Mouse (Mus musculus) brain, embryonic 14.5 days (tissue): Measurements from ENCODE around the gene Ppp1r37. TPM values are rescaled to one million over a fixed set of nuclear protein-coding genes. Genes with fewer than 3 reads are reported as not detected.

Source experiments
- DNase-seq: peaks from one replicate; pipeline ENCODE4 v3.0.0-alpha.2; 2011; ENCODE audit warnings: low read depth
- CTCF ChIP-seq: fragments of 200-500 bp; IDR thresholded peaks from 2 replicates; pipeline ENCODE4 v1.5.1; 2012; ENCODE audit warnings: inconsistent platforms, mild to moderate bottlenecking, moderate library complexity, borderline replicate concordance; ENCODE audit not compliant: insufficient read depth, insufficient read length; ENCODE audit errors: extremely low read depth
- POLR2A ChIP-seq: fragments of 200-500 bp; IDR thresholded peaks from 2 replicates; pipeline ENCODE4 v1.6.1; 2012; ENCODE audit warnings: mild to moderate bottlenecking, inconsistent platforms, borderline replicate concordance; ENCODE audit not compliant: poor library complexity, insufficient read depth, insufficient read length, severe bottlenecking; ENCODE audit errors: extremely low read depth
- polyA plus RNA-seq: library from polyadenylated mRNA; depleted of rRNA; stranded (reverse); fragments of >200 nt; gene quantifications from 2 replicates; pipeline ENCODE4 v1.2.3, GENCODE M21; 2012; rRNA removed

The Ppp1r37 gene
- polyA plus RNA-seq, 1 experiment: 116 TPM

- peak; percentile 27 for DNase-seq
- TF ChIP-seq POLR2A: no peak
- TF ChIP-seq CTCF: no peak
These were observed 71.1 kb downstream of the Ppp1r37 start for GRCm38 (mm10) chr7:19491731-19492130.

- DNase-seq: peak; percentile 21
These were observed 73.4 kb downstream of the Ppp1r37 start for GRCm38 (mm10) chr7:19489525-19489924.

GRCm38 (mm10) chr7:19486549-19486948 is 76.3 kb downstream of the Ppp1r37 start:
- no peak for DNase-seq
- TF ChIP-seq CTCF (no peak), POLR2A (no peak)

More at GRCm38 (mm10) chr7:19489525-19489924, 73.4 kb downstream of the Ppp1r37 start:
- TF ChIP-seq CTCF (no peak), POLR2A (no peak)

DNA sequence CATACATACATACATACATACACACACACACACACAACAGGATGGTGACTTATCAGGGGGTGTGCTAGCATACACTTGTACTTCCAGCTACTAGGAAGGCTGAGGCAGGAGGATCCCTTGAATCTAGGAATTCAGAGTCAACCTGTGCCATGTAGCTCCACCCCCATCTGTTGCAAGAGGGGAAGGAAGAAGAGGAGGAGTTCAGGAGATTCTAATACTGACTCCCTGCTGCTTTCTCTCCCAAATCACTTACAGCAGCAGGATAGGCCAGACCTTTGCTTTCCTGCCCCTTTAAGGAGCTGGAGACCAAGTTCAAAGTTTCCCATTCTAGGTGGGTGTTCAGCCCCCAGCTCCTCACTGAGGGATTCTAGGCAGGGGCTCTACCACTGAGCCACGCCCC is 77.4 kb downstream of the Ppp1r37 start:
- DNase-seq: no peak
- TF ChIP-seq POLR2A (no peak), CTCF (no peak)

DNA sequence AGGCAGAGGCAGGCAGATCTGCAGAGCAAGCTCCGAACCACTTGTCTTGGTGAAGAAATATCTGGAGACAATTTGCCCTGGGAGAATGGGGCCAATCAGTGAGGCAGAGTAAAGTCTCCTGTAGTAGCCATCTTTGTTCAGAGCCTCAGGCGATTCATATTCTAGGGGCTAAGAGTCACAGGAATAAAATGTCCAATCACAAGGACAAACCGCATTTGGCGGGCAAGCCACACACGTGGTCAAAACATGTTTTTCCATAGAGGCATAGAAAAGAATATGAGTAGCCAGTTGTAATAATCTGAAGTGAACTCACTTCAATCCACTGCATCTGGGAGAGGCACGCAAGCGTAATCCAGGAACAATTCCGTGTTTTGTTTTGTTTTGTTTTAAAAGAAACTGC is 79.6 kb downstream of the Ppp1r37 start:
- no peak for TF ChIP-seq POLR2A
- TF ChIP-seq CTCF: no peak
- no peak for DNase-seq

Other genes starting within 250 kb of the Ppp1r37 start
- 65.1 and 81.9 TPM in 2 replicates for gene Ercc1, start 218.3 kb downstream of the Ppp1r37 start, polyA plus RNA-seq
- gene Cd3eap, start 203.6 kb downstream of the Ppp1r37 start, polyA plus RNA-seq: 11.9 and 12.7 TPM in 2 replicates
- gene Ppp1r13l, start 203.3 kb downstream of the Ppp1r37 start, polyA plus RNA-seq: 8.2 and 8.9 TPM in 2 replicates
- gene Ercc2, start 181.1 kb downstream of the Ppp1r37 start, polyA plus RNA-seq: 81.7 and 106 TPM in 2 replicates
- gene Klc3, start 159.0 kb downstream of the Ppp1r37 start, polyA plus RNA-seq: 1.5 and 2.5 TPM in 2 replicates
- gene Ckm, start 158.3 kb downstream of the Ppp1r37 start, polyA plus RNA-seq: 0.24 and 0.31 TPM in 2 replicates
- 50.7 and 67.0 TPM in 2 replicates for gene Mark4, start 104.3 kb downstream of the Ppp1r37 start, polyA plus RNA-seq
- gene Exoc3l2, start 99.7 kb downstream of the Ppp1r37 start, polyA plus RNA-seq: 0.91 and 1.0 TPM in 2 replicates
- gene Bloc1s3, start 54.7 kb downstream of the Ppp1r37 start, polyA plus RNA-seq: 11.2 and 14.6 TPM in 2 replicates
- gene Trappc6a, start 54.7 kb downstream of the Ppp1r37 start, polyA plus RNA-seq: 29.0 and 38.3 TPM in 2 replicates
- 0.51 and 0.68 TPM in 2 replicates for gene Nkpd1, start 45.2 kb downstream of the Ppp1r37 start, polyA plus RNA-seq
- gene Zfp296, start 14.2 kb upstream of the Ppp1r37 start, polyA plus RNA-seq: 1.4 and 1.6 TPM in 2 replicates
- 67.3 and 72.9 TPM in 2 replicates for gene Gemin7, start 14.5 kb upstream of the Ppp1r37 start, polyA plus RNA-seq
- 154 and 197 TPM in 2 replicates for gene Clasrp, start 41.4 kb upstream of the Ppp1r37 start, polyA plus RNA-seq
- 4.8 and 5.3 TPM in 2 replicates for gene Relb, start 66.4 kb upstream of the Ppp1r37 start, polyA plus RNA-seq
- 89.4 and 114 TPM in 2 replicates for gene Clptm1, start 102.0 kb upstream of the Ppp1r37 start, polyA plus RNA-seq
- gene Apoc2, start 114.9 kb upstream of the Ppp1r37 start, polyA plus RNA-seq: 0.30 TPM in 2 replicates
- gene Gm44805, start 118.3 kb upstream of the Ppp1r37 start, polyA plus RNA-seq: not detected in 2 replicates
- gene Apoc4, start 118.4 kb upstream of the Ppp1r37 start, polyA plus RNA-seq: not detected in 2 replicates
- gene Apoc1, start 129.6 kb upstream of the Ppp1r37 start, polyA plus RNA-seq: 0.81 and 2.0 TPM in 2 replicates
- gene Apoe, start 136.1 kb upstream of the Ppp1r37 start, polyA plus RNA-seq: 235 and 295 TPM in 2 replicates
- 111 and 131 TPM in 2 replicates for gene Tomm40, start 152.4 kb upstream of the Ppp1r37 start, polyA plus RNA-seq
- 39.7 and 45.2 TPM in 2 replicates for gene Nectin2, start 187.4 kb upstream of the Ppp1r37 start, polyA plus RNA-seq
- gene Bcam, start 207.9 kb upstream of the Ppp1r37 start, polyA plus RNA-seq: 13.8 and 19.5 TPM in 2 replicates
- gene Cblc, start 233.7 kb upstream of the Ppp1r37 start, polyA plus RNA-seq: 0.33 and 0.58 TPM in 2 replicates